In genomic region chr11:97677842-97678241, GRCm38 (mm10) we compare ENCODE assay signal across 11 mouse cellular contexts. TPM values are rescaled to one million over a fixed set of nuclear protein-coding genes. Genes with fewer than 3 reads are reported as not detected.
A peak's percentile ranks its signal among the peaks of the same experiment; 100 is the strongest.
DNase-seq lines count a peak whose midpoint lies in the region; ATAC-seq and TF ChIP-seq lines count a peak whose summit lies in the region.
"Had no signal": no experiment of that assay in that cellular context is flagged by ENCODE, and none has a peak within 500 bp of the region (broad histone marks: within the 10 kb centered on the region; RNA-seq: fewer than 3 reads in every experiment).

No protein-coding gene starts in this region.

- H3K4me2 ChIP-seq in heart, postnatal 0 days (ENCODE audit: low read depth, low read length), result no peak overlapping the region
- H3K4me2 ChIP-seq in limb, embryonic 12.5 days, result no peak overlapping the region
- H3K4me2 ChIP-seq: hindbrain, embryonic 15.5 days had no signal

- no peak overlapping the region for H3K27ac ChIP-seq in heart, postnatal 0 days (ENCODE audit: low read depth)
- peak overlapping the region; percentile 8; the same call in 1 of the 2 replicates for H3K27ac ChIP-seq in limb, embryonic 12.5 days
- H3K27ac ChIP-seq: hindbrain, embryonic 15.5 days had no signal

- TF ChIP-seq CTCF in heart, postnatal 0 days (IDR thresholded peaks at IDR 0.05; ENCODE audit: low read depth), result peak; percentile 21; the same call in 1 of the 2 replicates

- H3K27me3 ChIP-seq in heart, postnatal 0 days (ENCODE audit: control insufficient read depth, insufficient read depth, low read length), result no peaks in the 10 kb centered on the region
- H3K27me3 ChIP-seq in limb, embryonic 12.5 days, result no peaks in the 10 kb centered on the region
- H3K27me3 ChIP-seq: hindbrain, embryonic 15.5 days had no signal

- no peaks in the 10 kb centered on the region for H3K4me1 ChIP-seq in heart, postnatal 0 days (ENCODE audit: control insufficient read depth, insufficient read depth)
- H3K4me1 ChIP-seq in limb, embryonic 12.5 days (replicated peaks), result peaks cover 8% of the 10 kb centered on the region; the same call in 1 of the 2 replicates

- no peak overlapping the region for H3K4me3 ChIP-seq in heart, postnatal 0 days (ENCODE audit: low read depth, low read length)
- H3K4me3 ChIP-seq in limb, embryonic 12.5 days (replicated peaks), result no peak overlapping the region
- H3K4me3 ChIP-seq: hindbrain, embryonic 15.5 days had no signal

- no peak for ATAC-seq in heart, postnatal 0 days (ENCODE audit: insufficient read depth, low read depth)
- no peak for ATAC-seq in limb, embryonic 12.5 days (ENCODE audit: insufficient number of reproducible peaks, insufficient read depth, low FRiP score, low TSS enrichment, low read depth)
- ATAC-seq in activated CD4-positive, CD25-positive, alpha-beta regulatory T cell, adult 4 months, result no peak

- intact Hi-C loops in left cerebral cortex, postnatal 25 days (cut with DNase I), result no loop called here

- peaks cover 88% of the 10 kb centered on the region for H3K36me3 ChIP-seq in heart, postnatal 0 days (replicated peaks; ENCODE audit: control insufficient read depth, insufficient read depth, low read length)
- peaks cover 96% of the 10 kb centered on the region for H3K36me3 ChIP-seq in limb, embryonic 12.5 days

- DNase-seq in heart, postnatal 0 days (ENCODE audit: low spot score), result no peak
- no peak for DNase-seq in heart, postnatal 4 days
- peak; percentile 45 for DNase-seq in retina, embryonic 14.5 days (ENCODE audit: low spot score)
- DNase-seq in retina, postnatal 1 day, result no peak
- DNase-seq in left cerebral cortex, postnatal 25 days (ENCODE audit: low spot score in 2 of 2), result no peak
- DNase-seq: gastrocnemius, postnatal 25 days; kidney, postnatal 25 days; right cerebral cortex, adult 18-20 months had no signal

- WGBS in heart, postnatal 0 days, result 77% methylated on average over 8 of the region's 8 CpGs
- WGBS in limb, embryonic 12.5 days, result 66% methylated on average over 8 of the region's 8 CpGs

- no peak overlapping the region for H3K9ac ChIP-seq in heart, postnatal 0 days (replicated peaks; ENCODE audit: low read depth, low read length)
- H3K9ac ChIP-seq in limb, embryonic 12.5 days (replicated peaks), result no peak overlapping the region
- H3K9ac ChIP-seq: hindbrain, embryonic 15.5 days had no signal

- no peak for TF ChIP-seq EP300 in heart, postnatal 0 days (IDR thresholded peaks at IDR 0.05; ENCODE audit: low read depth)

- H3K9me3 ChIP-seq in heart, postnatal 0 days (replicated peaks; ENCODE audit: control insufficient read depth, low read length), result no peaks in the 10 kb centered on the region
- H3K9me3 ChIP-seq in limb, embryonic 12.5 days, result no peaks in the 10 kb centered on the region
- H3K9me3 ChIP-seq: hindbrain, embryonic 15.5 days had no signal

RNA-seq across cellular contexts. Expression of gene Cisd3, which starts 7.8 kb away (rescaled TPM):
- total RNA-seq in heart, postnatal 0 days (2014; rRNA removed; ENCODE audit: low replicate concordance), result 46.1 and 50.8 TPM in 2 replicates
- polyA plus RNA-seq in heart, postnatal 0 days (2015; fragmentation: Nextera tagmentation; extraction: Ambion mirVana), result 125 and 135 TPM in 2 replicates
- 10 to 100 TPM; 96.7 to 98.0 TPM for total RNA-seq in heart, postnatal 4 days (2021)
- polyA plus RNA-seq in limb, embryonic 12.5 days (2016; fragmentation: Nextera tagmentation; extraction: Ambion mirVana), result 10.0 and 11.3 TPM in 2 replicates
- 10 to 100 TPM; 91.3 to 99.5 TPM for polyA plus RNA-seq in activated CD4-positive, CD25-positive, alpha-beta regulatory T cell, adult 4 months (2017; shearing (Covaris generic))
- total RNA-seq in left cerebral cortex, postnatal 25 days (2021), result 10 to 100 TPM; 46.5 to 48.8 TPM

RNA-seq across cellular contexts. Expression of gene Mllt6, which starts 14.6 kb away (rescaled TPM):
- total RNA-seq in heart, postnatal 0 days (2014; rRNA removed; ENCODE audit: low replicate concordance), result 45.2 and 46.1 TPM in 2 replicates
- 1.6 and 1.7 TPM in 2 replicates for polyA plus RNA-seq in heart, postnatal 0 days (2015; fragmentation: Nextera tagmentation; extraction: Ambion mirVana)
- total RNA-seq in heart, postnatal 4 days (2021), result 10 to 100 TPM; 50.2 to 51.1 TPM
- polyA plus RNA-seq in limb, embryonic 12.5 days (2016; fragmentation: Nextera tagmentation; extraction: Ambion mirVana), result 2.8 and 2.9 TPM in 2 replicates
- 10 to 100 TPM; 13.9 to 15.2 TPM for polyA plus RNA-seq in activated CD4-positive, CD25-positive, alpha-beta regulatory T cell, adult 4 months (2017; shearing (Covaris generic))
- total RNA-seq in left cerebral cortex, postnatal 25 days (2021), result 100 to 1,000 TPM; 105 to 121 TPM

RNA-seq across cellular contexts. Expression of gene Pcgf2, which starts 22.5 kb away (rescaled TPM):
- total RNA-seq in heart, postnatal 0 days (2014; rRNA removed; ENCODE audit: low replicate concordance), result 1.1 and 3.6 TPM in 2 replicates
- 6.0 and 7.1 TPM in 2 replicates for polyA plus RNA-seq in heart, postnatal 0 days (2015; fragmentation: Nextera tagmentation; extraction: Ambion mirVana)
- 10 to 100 TPM; 31.3 to 31.8 TPM for total RNA-seq in heart, postnatal 4 days (2021)
- 20.2 and 20.3 TPM in 2 replicates for polyA plus RNA-seq in limb, embryonic 12.5 days (2016; fragmentation: Nextera tagmentation; extraction: Ambion mirVana)
- polyA plus RNA-seq in activated CD4-positive, CD25-positive, alpha-beta regulatory T cell, adult 4 months (2017; shearing (Covaris generic)), result 1 to 10 TPM; 3.1 to 4.7 TPM
- 10 to 100 TPM; 30.1 to 30.3 TPM for total RNA-seq in left cerebral cortex, postnatal 25 days (2021)

RNA-seq across cellular contexts. Expression of gene Psmb3, which starts 25.4 kb away (rescaled TPM):
- 486 and 592 TPM in 2 replicates for total RNA-seq in heart, postnatal 0 days (2014; rRNA removed; ENCODE audit: low replicate concordance)
- polyA plus RNA-seq in heart, postnatal 0 days (2015; fragmentation: Nextera tagmentation; extraction: Ambion mirVana), result 495 and 503 TPM in 2 replicates
- 100 to 1,000 TPM; 186 to 196 TPM for total RNA-seq in heart, postnatal 4 days (2021)
- polyA plus RNA-seq in limb, embryonic 12.5 days (2016; fragmentation: Nextera tagmentation; extraction: Ambion mirVana), result 481 TPM in 2 replicates
- polyA plus RNA-seq in activated CD4-positive, CD25-positive, alpha-beta regulatory T cell, adult 4 months (2017; shearing (Covaris generic)), result 100 to 1,000 TPM; 422 to 486 TPM
- 100 to 1,000 TPM; 119 to 124 TPM for total RNA-seq in left cerebral cortex, postnatal 25 days (2021)

RNA-seq across cellular contexts. Expression of gene Epop, which starts 48.3 kb away (rescaled TPM):
- 3.6 and 6.0 TPM in 2 replicates for total RNA-seq in heart, postnatal 0 days (2014; rRNA removed; ENCODE audit: low replicate concordance)
- 0.15 and 0.32 TPM in 2 replicates for polyA plus RNA-seq in heart, postnatal 0 days (2015; fragmentation: Nextera tagmentation; extraction: Ambion mirVana)
- total RNA-seq in heart, postnatal 4 days (2021), result 1 to 10 TPM; 1.4 TPM
- polyA plus RNA-seq in limb, embryonic 12.5 days (2016; fragmentation: Nextera tagmentation; extraction: Ambion mirVana), result 16.4 and 16.9 TPM in 2 replicates
- under 1 TPM; 0.40 to 0.61 TPM for polyA plus RNA-seq in activated CD4-positive, CD25-positive, alpha-beta regulatory T cell, adult 4 months (2017; shearing (Covaris generic))
- total RNA-seq in left cerebral cortex, postnatal 25 days (2021), result 10 to 100 TPM; 77.4 to 92.2 TPM
